Mouse (Mus musculus): ENCODE results near the gene Arhgdib. TPM values are rescaled to one million over a fixed set of nuclear protein-coding genes. Genes with fewer than 3 reads are reported as not detected.
"Not testable (repeated sequence)": the region's sequence is repeated elsewhere in the genome, so short reads cannot be mapped to it uniquely, and the experiment has no call there.

Gene Arhgdib
- polyA plus RNA-seq, 1 experiment, result 90.2 TPM

GRCm38 (mm10) chr6:136894532-136895339 lies 47.0 kb downstream of the Arhgdib start:
- Histone ChIP-seq H3K4me3 (no peak overlapping the region), H3ac (ENCODE audit: control insufficient read depth, insufficient read length) (no peak overlapping the region), H3K4me2 (ENCODE audit: low read depth) (no peak overlapping the region), H3K27me3 (ENCODE audit: control insufficient read depth, insufficient read depth, insufficient read length) (no peaks in the 10 kb centered on the region), H3K79me2 (ENCODE audit: control insufficient read depth, insufficient read depth) (no peaks in the 10 kb centered on the region), H3K36me3 (ENCODE audit: control insufficient read depth, insufficient read depth) (no peaks in the 10 kb centered on the region)
- TF ChIP-seq E2F4 (IDR thresholded peaks at IDR 0.05; ENCODE audit: insufficient read depth), result no peak
- TF ChIP-seq SRF (IDR thresholded peaks at IDR 0.05; ENCODE audit: control insufficient read depth, insufficient read length, low read depth), result no peak
- no peak for TF ChIP-seq USF1 (IDR thresholded peaks at IDR 0.05; ENCODE audit: low read depth)
- TF ChIP-seq MYOG (IDR thresholded peaks at IDR 0.05; ENCODE audit: control insufficient read depth in 1 of 3, insufficient read depth in 1 of 3, insufficient read length in 2 of 3, low read depth in 2 of 3), result no peak
- no peak for TF ChIP-seq TCF12 (IDR thresholded peaks at IDR 0.05; ENCODE audit: insufficient read depth, poor library complexity, severe bottlenecking)
- TF ChIP-seq MYOD1 (IDR thresholded peaks at IDR 0.05; ENCODE audit: control insufficient read depth in 1 of 3, insufficient read length in 2 of 3, low read depth in 2 of 3), result no peak
- no peak for TF ChIP-seq CEBPB (IDR thresholded peaks at IDR 0.05; ENCODE audit: insufficient read depth, poor library complexity, severe bottlenecking)
- no peak for TF ChIP-seq MAX (IDR thresholded peaks at IDR 0.05; ENCODE audit: low read depth)
- TF ChIP-seq TCF3 (IDR thresholded peaks at IDR 0.05; ENCODE audit: insufficient read length, low read depth), result no peak
- TF ChIP-seq REST (IDR thresholded peaks at IDR 0.05; ENCODE audit: insufficient read depth, insufficient read length), result no peak
- no peak for TF ChIP-seq POLR2AphosphoS2 (IDR thresholded peaks at IDR 0.05; ENCODE audit: insufficient read length, low read depth)

- TF ChIP-seq TCF3 (IDR thresholded peaks at IDR 0.05; ENCODE audit: insufficient read length, low read depth) (no peak), MAX (IDR thresholded peaks at IDR 0.05; ENCODE audit: low read depth) (no peak)
Measured at GRCm38 (mm10) chr6:136892002-136892401, 49.7 kb downstream of the Arhgdib start.

GRCm38 (mm10) chr6:136889554-136889953 lies 52.1 kb downstream of the Arhgdib start:
- no peak for TF ChIP-seq SRF (IDR thresholded peaks at IDR 0.05; ENCODE audit: control insufficient read depth, insufficient read length, low read depth)
- Histone ChIP-seq H3K36me3 (ENCODE audit: control insufficient read depth, insufficient read depth) (no peaks in the 10 kb centered on the region), H3ac (ENCODE audit: control insufficient read depth, insufficient read length) (no peak overlapping the region), H3K27me3 (ENCODE audit: control insufficient read depth, insufficient read depth, insufficient read length) (no peaks in the 10 kb centered on the region), H3K4me2 (ENCODE audit: low read depth) (no peak overlapping the region), H3K4me3 (no peak overlapping the region), H3K79me2 (ENCODE audit: control insufficient read depth, insufficient read depth) (no peaks in the 10 kb centered on the region)

More at GRCm38 (mm10) chr6:136892002-136892401, 49.7 kb downstream of the Arhgdib start:
- H3K4me3 ChIP-seq, result no peak overlapping the region
- no peaks in the 10 kb centered on the region for H3K27me3 ChIP-seq (ENCODE audit: control insufficient read depth, insufficient read depth, insufficient read length)
- H3K36me3 ChIP-seq (ENCODE audit: control insufficient read depth, insufficient read depth), result no peaks in the 10 kb centered on the region
- H3K79me2 ChIP-seq (ENCODE audit: control insufficient read depth, insufficient read depth), result no peaks in the 10 kb centered on the region
- no peak overlapping the region for H3ac ChIP-seq (ENCODE audit: control insufficient read depth, insufficient read length)
- H3K4me2 ChIP-seq (ENCODE audit: low read depth), result no peak overlapping the region

GRCm38 (mm10) chr6:136889067-136889466 lies 52.6 kb downstream of the Arhgdib start:
- no peaks in the 10 kb centered on the region for H3K27me3 ChIP-seq (ENCODE audit: control insufficient read depth, insufficient read depth, insufficient read length)
- H3K4me2 ChIP-seq (ENCODE audit: low read depth), result no peak overlapping the region
- no peaks in the 10 kb centered on the region for H3K36me3 ChIP-seq (ENCODE audit: control insufficient read depth, insufficient read depth)
- TF ChIP-seq REST (IDR thresholded peaks at IDR 0.05; ENCODE audit: insufficient read depth, insufficient read length) (no peak), E2F4 (IDR thresholded peaks at IDR 0.05; ENCODE audit: insufficient read depth) (no peak), TCF3 (IDR thresholded peaks at IDR 0.05; ENCODE audit: insufficient read length, low read depth) (no peak)
- no peak overlapping the region for H3ac ChIP-seq (ENCODE audit: control insufficient read depth, insufficient read length)
- no peaks in the 10 kb centered on the region for H3K79me2 ChIP-seq (ENCODE audit: control insufficient read depth, insufficient read depth)
- H3K4me3 ChIP-seq, result no peak overlapping the region

GRCm38 (mm10) chr6:136887854-136888253 lies 53.8 kb downstream of the Arhgdib start:
- Histone ChIP-seq H3K4me3 (no peak overlapping the region), H3K27me3 (ENCODE audit: control insufficient read depth, insufficient read depth, insufficient read length) (no peaks in the 10 kb centered on the region), H3K79me2 (ENCODE audit: control insufficient read depth, insufficient read depth) (no peaks in the 10 kb centered on the region), H3ac (ENCODE audit: control insufficient read depth, insufficient read length) (no peak overlapping the region), H3K36me3 (ENCODE audit: control insufficient read depth, insufficient read depth) (no peaks in the 10 kb centered on the region), H3K4me2 (ENCODE audit: low read depth) (no peak overlapping the region)
- no peak for TF ChIP-seq E2F4 (IDR thresholded peaks at IDR 0.05; ENCODE audit: insufficient read depth)
- TF ChIP-seq USF1 (IDR thresholded peaks at IDR 0.05; ENCODE audit: low read depth), result no peak
- TF ChIP-seq TCF12 (IDR thresholded peaks at IDR 0.05; ENCODE audit: insufficient read depth, poor library complexity, severe bottlenecking), result no peak
- no peak for TF ChIP-seq TCF3 (IDR thresholded peaks at IDR 0.05; ENCODE audit: insufficient read length, low read depth)
- no peak for TF ChIP-seq POLR2A (IDR thresholded peaks at IDR 0.05; ENCODE audit: insufficient read length, low read depth)
- no peak for TF ChIP-seq CEBPB (IDR thresholded peaks at IDR 0.05; ENCODE audit: insufficient read depth, poor library complexity, severe bottlenecking)
- TF ChIP-seq MAX (IDR thresholded peaks at IDR 0.05; ENCODE audit: low read depth), result no peak
- TF ChIP-seq POLR2AphosphoS2 (IDR thresholded peaks at IDR 0.05; ENCODE audit: insufficient read length, low read depth), result no peak
- TF ChIP-seq MYOD1 (IDR thresholded peaks at IDR 0.05; ENCODE audit: control insufficient read depth in 1 of 3, insufficient read length in 2 of 3, low read depth in 2 of 3), result no peak
- TF ChIP-seq REST (IDR thresholded peaks at IDR 0.05; ENCODE audit: insufficient read depth, insufficient read length), result no peak
- no peak for TF ChIP-seq SRF (IDR thresholded peaks at IDR 0.05; ENCODE audit: control insufficient read depth, insufficient read length, low read depth)
- TF ChIP-seq MYOG (IDR thresholded peaks at IDR 0.05; ENCODE audit: control insufficient read depth in 1 of 3, insufficient read depth in 1 of 3, insufficient read length in 2 of 3, low read depth in 2 of 3), result no peak

- H3K79me2 ChIP-seq (ENCODE audit: control insufficient read depth, insufficient read depth); H3K36me3 ChIP-seq (ENCODE audit: control insufficient read depth, insufficient read depth); H3K4me2 ChIP-seq (ENCODE audit: low read depth); H3ac ChIP-seq (ENCODE audit: control insufficient read depth, insufficient read length); H3K27me3 ChIP-seq (ENCODE audit: control insufficient read depth, insufficient read depth, insufficient read length); H3K4me3 ChIP-seq: not testable (repeated sequence)
Measured at GRCm38 (mm10) chr6:136884766-136885165, 56.9 kb downstream of the Arhgdib start.
